11 mouse cellular contexts compared by ENCODE assay signal in genomic region chr14:55575711-55576110, GRCm38 (mm10). TPM values are rescaled to one million over a fixed set of nuclear protein-coding genes. Genes with fewer than 3 reads are reported as not detected.
DNase-seq lines count a peak whose midpoint lies in the region; ATAC-seq and TF ChIP-seq lines count a peak whose summit lies in the region.
"Had no signal": no experiment of that assay in that cellular context is flagged by ENCODE, and none has a peak within 500 bp of the region (broad histone marks: within the 10 kb centered on the region; RNA-seq: fewer than 3 reads in every experiment).

No protein-coding gene starts in this region.

- no peaks in the 10 kb centered on the region for H3K27me3 ChIP-seq in ES-Bruce4 (ENCODE audit: control insufficient read depth, insufficient read depth, low read length, poor library complexity, severe bottlenecking)
- no peaks in the 10 kb centered on the region for H3K27me3 ChIP-seq in heart, embryonic 12.5 days (replicated peaks)
- H3K27me3 ChIP-seq in forebrain, embryonic 13.5 days = no peaks in the 10 kb centered on the region

- 35% methylated on average over 13 of the region's 13 CpGs for WGBS in heart, embryonic 12.5 days
- WGBS in forebrain, embryonic 13.5 days = 78% methylated on average over 13 of the region's 13 CpGs

- no peak for TF ChIP-seq POLR2A in ES-Bruce4 (IDR thresholded peaks at IDR 0.05; ENCODE audit: insufficient read depth, low read length)

- no peak for TF ChIP-seq CTCF in ES-Bruce4 (IDR thresholded peaks at IDR 0.05; ENCODE audit: low read depth, low read length)

- peaks cover 11% of the 10 kb centered on the region for H3K4me1 ChIP-seq in ES-Bruce4 (ENCODE audit: control insufficient read depth, insufficient read depth, low read length)
- peaks cover 45% of the 10 kb centered on the region for H3K4me1 ChIP-seq in heart, embryonic 12.5 days (replicated peaks)
- H3K4me1 ChIP-seq in forebrain, embryonic 13.5 days = peaks cover 14% of the 10 kb centered on the region

- H3K9ac ChIP-seq in ES-Bruce4 (ENCODE audit: low read depth, poor library complexity, severe bottlenecking) = peak overlapping the region; percentile 46
- H3K9ac ChIP-seq in heart, embryonic 12.5 days = peak overlapping the region; percentile 69
- H3K9ac ChIP-seq in forebrain, embryonic 13.5 days = no peak overlapping the region

- DNase-seq in heart, adult 11 months = peak; percentile 91
- no peak for DNase-seq in heart, postnatal 25 days (ENCODE audit: low spot score)
- DNase-seq in kidney, postnatal 14 days = peak; percentile 53
- DNase-seq in spleen, postnatal 10 days (ENCODE audit: low spot score in 2 of 2) = no peak
- no peak for DNase-seq in urinary bladder, postnatal 14 days (ENCODE audit: low spot score)

- intact Hi-C loops in heart, postnatal 25 days (cut with DNase I) = no loop called here

- peak overlapping the region; percentile 67 for H3K4me2 ChIP-seq in heart, embryonic 12.5 days
- H3K4me2 ChIP-seq in forebrain, embryonic 13.5 days = no peak overlapping the region

- peaks cover 2% of the 10 kb centered on the region for H3K36me3 ChIP-seq in ES-Bruce4 (ENCODE audit: control insufficient read depth, insufficient read depth, low read length, poor library complexity, severe bottlenecking)
- H3K36me3 ChIP-seq in heart, embryonic 12.5 days = peaks cover 15% of the 10 kb centered on the region
- H3K36me3 ChIP-seq in forebrain, embryonic 13.5 days (ENCODE audit: poor library complexity, severe bottlenecking) = peaks cover 13% of the 10 kb centered on the region

- ATAC-seq in heart, embryonic 12.5 days (ENCODE audit: insufficient number of reproducible peaks, low FRiP score) = no peak
- no peak for ATAC-seq in forebrain, embryonic 13.5 days

- TF ChIP-seq EP300 in ES-Bruce4 (IDR thresholded peaks at IDR 0.05; ENCODE audit: insufficient read depth, low read depth, low read length) = no peak

- no peaks in the 10 kb centered on the region for H3K9me3 ChIP-seq in ES-Bruce4 (replicated peaks; ENCODE audit: control insufficient read depth, insufficient read depth, low read length, poor library complexity, severe bottlenecking)
- no peaks in the 10 kb centered on the region for H3K9me3 ChIP-seq in heart, embryonic 12.5 days (replicated peaks)
- H3K9me3 ChIP-seq in forebrain, embryonic 13.5 days (replicated peaks) = no peaks in the 10 kb centered on the region

- H3K4me3 ChIP-seq in ES-Bruce4 (ENCODE audit: low read depth, low read length) = 0 out of 2 replicates have a peak overlapping the region, but pooled peaks have one; percentile 1
- H3K4me3 ChIP-seq in heart, embryonic 12.5 days = peak overlapping the region; percentile 40
- H3K4me3 ChIP-seq in forebrain, embryonic 13.5 days = no peak overlapping the region

- H3K27ac ChIP-seq in ES-Bruce4 (ENCODE audit: insufficient read depth, low read length) = no peak overlapping the region
- peak overlapping the region; percentile 94 for H3K27ac ChIP-seq in heart, embryonic 12.5 days (ENCODE audit: poor library complexity, severe bottlenecking)
- H3K27ac ChIP-seq in forebrain, embryonic 13.5 days = no peak overlapping the region

RNA-seq across cellular contexts. Expression of gene Fitm1, which starts 0.3 kb away (rescaled TPM):
- total RNA-seq in heart, postnatal 25 days (2021) = 100 to 1,000 TPM; 192 to 214 TPM
- polyA plus RNA-seq in ES-Bruce4 (2011; ENCODE audit: insufficient read depth, insufficient read length, low read depth, missing spikeins) = 1.5 TPM in 1 of 2 replicates, not detected in the other
- polyA plus RNA-seq in heart, embryonic 12.5 days (2016; fragmentation: Nextera tagmentation; extraction: Ambion mirVana) = 114 and 118 TPM in 2 replicates
- polyA plus RNA-seq in forebrain, embryonic 13.5 days (2015; fragmentation: Nextera tagmentation; extraction: Ambion mirVana) = not detected in 2 replicates
- total RNA-seq: left cerebral cortex, adult 18-20 months; monocyte, adult 5-6 weeks had no signal

RNA-seq across cellular contexts. Expression of gene Psme1, which starts 2.2 kb away (rescaled TPM):
- 100 to 1,000 TPM; 249 to 283 TPM for total RNA-seq in heart, postnatal 25 days (2021)
- 188 and 199 TPM in 2 replicates for polyA plus RNA-seq in ES-Bruce4 (2011; ENCODE audit: insufficient read depth, insufficient read length, low read depth, missing spikeins)
- polyA plus RNA-seq in heart, embryonic 12.5 days (2016; fragmentation: Nextera tagmentation; extraction: Ambion mirVana) = 211 and 212 TPM in 2 replicates
- 154 and 156 TPM in 2 replicates for polyA plus RNA-seq in forebrain, embryonic 13.5 days (2015; fragmentation: Nextera tagmentation; extraction: Ambion mirVana)

RNA-seq across cellular contexts. Expression of gene Emc9, which starts 9.4 kb away (rescaled TPM):
- 10 to 100 TPM; 56.0 to 58.1 TPM for total RNA-seq in heart, postnatal 25 days (2021)
- polyA plus RNA-seq in ES-Bruce4 (2011; ENCODE audit: insufficient read depth, insufficient read length, low read depth, missing spikeins) = 5.3 and 6.1 TPM in 2 replicates
- 16.3 and 21.5 TPM in 2 replicates for polyA plus RNA-seq in heart, embryonic 12.5 days (2016; fragmentation: Nextera tagmentation; extraction: Ambion mirVana)
- 8.2 and 8.8 TPM in 2 replicates for polyA plus RNA-seq in forebrain, embryonic 13.5 days (2015; fragmentation: Nextera tagmentation; extraction: Ambion mirVana)

RNA-seq across cellular contexts. Expression of gene Psme2, which starts 15.2 kb away (rescaled TPM):
- 100 to 1,000 TPM in 1 of 2 experiments, 10 to 100 TPM in 1; 93.4 to 101 TPM for total RNA-seq in heart, postnatal 25 days (2021)
- 195 and 200 TPM in 2 replicates for polyA plus RNA-seq in ES-Bruce4 (2011; ENCODE audit: insufficient read depth, insufficient read length, low read depth, missing spikeins)
- 200 and 213 TPM in 2 replicates for polyA plus RNA-seq in heart, embryonic 12.5 days (2016; fragmentation: Nextera tagmentation; extraction: Ambion mirVana)
- 200 and 206 TPM in 2 replicates for polyA plus RNA-seq in forebrain, embryonic 13.5 days (2015; fragmentation: Nextera tagmentation; extraction: Ambion mirVana)

RNA-seq across cellular contexts. Expression of gene A730061H03Rik, which starts 15.5 kb away (rescaled TPM):
- total RNA-seq in heart, postnatal 25 days (2021) = under 1 TPM in 1 of 2 experiments, not detected in 1; 0.83 TPM
- polyA plus RNA-seq in ES-Bruce4 (2011; ENCODE audit: insufficient read depth, insufficient read length, low read depth, missing spikeins) = not detected in 2 replicates
- polyA plus RNA-seq in heart, embryonic 12.5 days (2016; fragmentation: Nextera tagmentation; extraction: Ambion mirVana) = 0.96 TPM in 1 of 2 replicates, not detected in the other
- 0.63 TPM in 1 of 2 replicates, not detected in the other for polyA plus RNA-seq in forebrain, embryonic 13.5 days (2015; fragmentation: Nextera tagmentation; extraction: Ambion mirVana)
- total RNA-seq: gastrocnemius, postnatal 36 days; left cerebral cortex, adult 18-20 months; monocyte, adult 5-6 weeks had no signal

Comparison
In these comparisons a context has a peak if more than half of its experiments do, and no peak if none do; other contexts are left out.
1. DNase-seq: peak in heart, adult 11 months (single experiment) and kidney, postnatal 14 days (single experiment); none in heart, postnatal 25 days (single experiment), spleen, postnatal 10 days (0 of 2) and urinary bladder, postnatal 14 days (single experiment).
2. RNA of gene Fitm1, which starts 0.3 kb away (polyA plus RNA-seq): 114 to 118 TPM in heart, embryonic 12.5 days; 1.5 TPM in ES-Bruce4 and not detected in forebrain, embryonic 13.5 days; every median in the first group is over 10 times any median in the second.